Mouse (Mus musculus) intestine, embryonic 16.5 days (tissue): ENCODE data around the gene Arf1. TPM values are rescaled to one million over a fixed set of nuclear protein-coding genes. Genes with fewer than 3 reads are reported as not detected.
A peak's percentile ranks its signal among the peaks of the same experiment; 100 is the strongest.
"Not testable (repeated sequence)": the region's sequence is repeated elsewhere in the genome, so short reads cannot be mapped to it uniquely, and the experiment has no call there.

Source experiments
- ATAC-seq: fragments of 200-750 bp; cut with Nextera tagmentation; 2 replicates; pipeline ENCODE4 v1.8.0; 2017; ENCODE audit warnings: moderate TSS enrichment, moderate library complexity
- H3K27ac ChIP-seq: fragments of 300-500 bp; sonication (generic); 2 replicates; pipeline ENCODE4 v1.5.1; 2014; ENCODE audit warnings: mild to moderate bottlenecking, low read length
- H3K27me3 ChIP-seq: fragments of 300-500 bp; sonication (generic); replicated peaks from 2 replicates; pipeline ENCODE4 v1.6.1; 2014; ENCODE audit warnings: low read length, control low read depth, mixed read lengths; ENCODE audit not compliant: control insufficient read depth, insufficient read depth
- H3K36me3 ChIP-seq: fragments of 300-500 bp; sonication (generic); 2 replicates; pipeline ENCODE4 v1.6.1; 2014; ENCODE audit warnings: low read length, control low read depth; ENCODE audit not compliant: control insufficient read depth, insufficient read depth
- H3K4me1 ChIP-seq: fragments of 300-500 bp; sonication (generic); 2 replicates; pipeline ENCODE4 v1.6.1; 2014; ENCODE audit warnings: low read length, control low read depth, mixed read lengths; ENCODE audit not compliant: control insufficient read depth, insufficient read depth
- H3K4me2 ChIP-seq: fragments of 300-500 bp; sonication (generic); 2 replicates; pipeline ENCODE4 v1.6.1; 2014; ENCODE audit warnings: low read depth, low read length, control low read depth
- H3K4me3 ChIP-seq: fragments of 300-500 bp; sonication (generic); 2 replicates; pipeline ENCODE4 v1.5.1; 2014; ENCODE audit warnings: mild to moderate bottlenecking, low read length
- H3K9ac ChIP-seq: fragments of 300-500 bp; sonication (generic); 2 replicates; pipeline ENCODE4 v1.6.1; 2014; ENCODE audit warnings: low read depth, low read length
- H3K9me3 ChIP-seq: fragments of 300-500 bp; sonication (generic); 2 replicates; pipeline ENCODE4 v1.6.1; 2016; ENCODE audit warnings: low read length, control low read depth; ENCODE audit not compliant: control insufficient read depth
- WGBS: fragments of 180-500 bp; shearing (Covaris S2); extraction: QIAGEN DNeasy Blood & Tissue Kit; methylation state at CpG from one replicate; pipeline ENCODE4 v1.1.7; 2014; 5-methylcytosine and 5-hydroxymethylcytosine counted together
- polyA plus RNA-seq: library from polyadenylated mRNA; unstranded; fragments of >200 nt; fragmentation: Nextera tagmentation; extraction: Ambion mirVana; gene quantifications from 2 replicates; pipeline ENCODE4 v1.2.1, GENCODE M21; 2015

Gene Arf1
- polyA plus RNA-seq, 1 experiment from 2014 or later: 751 TPM

DNA sequence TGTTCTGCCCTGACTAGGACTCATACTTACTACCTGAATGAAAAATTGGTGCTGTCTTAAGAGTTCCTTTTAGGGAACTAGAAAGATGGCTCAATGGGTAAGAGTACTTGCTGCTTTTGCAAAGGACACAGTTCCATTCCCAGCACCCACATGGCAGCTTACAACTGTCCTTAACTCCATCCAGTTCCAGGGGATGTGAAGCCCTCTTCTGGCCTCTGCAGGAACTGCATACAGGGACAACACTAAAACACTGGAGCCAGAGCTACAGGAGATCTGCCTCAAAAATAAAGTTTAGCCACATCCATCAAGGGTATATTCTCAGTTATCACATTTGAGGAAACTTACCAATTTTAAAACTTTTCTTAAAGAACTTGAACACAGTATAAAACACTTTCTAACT lies 9.0 kb downstream of the Arf1 start:
- no peak overlapping the region for H3K4me2 ChIP-seq
- no peaks in the 10 kb centered on the region for H3K9me3 ChIP-seq
- ATAC-seq: no peak
- H3K4me3 ChIP-seq: no peak overlapping the region
- H3K4me1 ChIP-seq: peaks cover 45% of the 10 kb centered on the region
- H3K27me3 ChIP-seq: no peaks in the 10 kb centered on the region
- H3K9ac ChIP-seq: no peak overlapping the region
- no peak overlapping the region for H3K27ac ChIP-seq
- H3K36me3 ChIP-seq: no peaks in the 10 kb centered on the region

DNA sequence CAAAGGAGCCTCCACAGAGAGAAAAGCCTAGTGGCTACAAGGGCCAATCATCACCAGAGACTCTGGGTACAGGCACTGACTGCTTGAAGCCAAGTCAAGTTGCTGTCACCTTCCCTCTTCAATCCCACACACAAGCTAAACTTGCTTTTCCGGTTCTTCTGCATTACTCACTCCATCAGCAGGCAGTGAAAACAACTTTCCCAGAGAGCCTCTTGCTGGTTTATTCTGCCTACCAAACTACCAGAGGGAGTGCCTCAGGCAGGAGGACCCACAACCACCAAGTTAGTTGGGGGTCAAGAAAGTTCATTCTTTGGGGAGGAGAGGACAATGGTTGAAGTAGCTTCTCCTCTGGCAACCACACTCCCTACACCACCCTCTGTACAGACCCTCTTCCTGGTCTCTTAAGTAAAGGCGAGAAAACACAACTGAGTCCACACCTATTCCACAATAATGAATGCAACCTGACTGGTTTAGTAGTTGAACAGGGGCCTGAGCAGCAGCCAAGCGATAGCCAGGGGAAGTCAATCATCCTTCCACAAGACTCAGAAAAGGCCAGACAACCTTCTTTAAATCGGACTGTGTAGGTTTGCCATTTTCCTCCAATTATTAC lies 9.6 kb downstream of the Arf1 start:
- H3K4me3 ChIP-seq: no peak overlapping the region
- no peak overlapping the region for H3K4me2 ChIP-seq
- H3K27ac ChIP-seq: peak overlapping the region; percentile 25
- no peaks in the 10 kb centered on the region for H3K27me3 ChIP-seq
- H3K9me3 ChIP-seq: no peaks in the 10 kb centered on the region
- H3K36me3 ChIP-seq: no peaks in the 10 kb centered on the region
- peak; percentile 77 for ATAC-seq
- WGBS: 61% methylated on average over 4 of the region's 4 CpGs
- H3K4me1 ChIP-seq: peaks cover 40% of the 10 kb centered on the region
- no peak overlapping the region for H3K9ac ChIP-seq

DNA sequence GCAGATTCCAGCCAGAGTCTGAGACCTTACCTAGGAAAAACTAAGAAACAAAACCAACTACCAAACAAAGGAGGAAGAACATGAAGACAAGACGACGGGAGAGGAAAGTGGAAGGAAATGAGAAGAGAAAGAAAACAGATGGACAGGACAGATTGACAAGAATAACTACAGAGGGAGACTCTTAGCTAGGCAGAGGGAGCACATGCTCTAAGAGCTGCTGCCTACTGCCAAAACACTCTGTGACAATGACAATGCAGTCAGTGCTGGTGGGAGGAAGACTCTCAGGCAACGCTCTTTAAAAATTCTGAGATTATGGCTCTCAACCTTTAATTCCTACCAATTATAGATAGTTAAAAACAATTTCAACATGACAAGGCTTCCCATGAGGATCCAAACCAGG lies 11.1 kb downstream of the Arf1 start:
- Histone ChIP-seq H3K4me2 (no peak overlapping the region), H3K4me1 (peaks cover 29% of the 10 kb centered on the region), H3K9ac (no peak overlapping the region), H3K27ac (no peak overlapping the region), H3K9me3 (no peaks in the 10 kb centered on the region), H3K27me3 (no peaks in the 10 kb centered on the region), H3K4me3 (no peak overlapping the region), H3K36me3 (no peaks in the 10 kb centered on the region)
- no peak for ATAC-seq
- WGBS: 85% methylated on average over 3 of the region's 3 CpGs

DNA sequence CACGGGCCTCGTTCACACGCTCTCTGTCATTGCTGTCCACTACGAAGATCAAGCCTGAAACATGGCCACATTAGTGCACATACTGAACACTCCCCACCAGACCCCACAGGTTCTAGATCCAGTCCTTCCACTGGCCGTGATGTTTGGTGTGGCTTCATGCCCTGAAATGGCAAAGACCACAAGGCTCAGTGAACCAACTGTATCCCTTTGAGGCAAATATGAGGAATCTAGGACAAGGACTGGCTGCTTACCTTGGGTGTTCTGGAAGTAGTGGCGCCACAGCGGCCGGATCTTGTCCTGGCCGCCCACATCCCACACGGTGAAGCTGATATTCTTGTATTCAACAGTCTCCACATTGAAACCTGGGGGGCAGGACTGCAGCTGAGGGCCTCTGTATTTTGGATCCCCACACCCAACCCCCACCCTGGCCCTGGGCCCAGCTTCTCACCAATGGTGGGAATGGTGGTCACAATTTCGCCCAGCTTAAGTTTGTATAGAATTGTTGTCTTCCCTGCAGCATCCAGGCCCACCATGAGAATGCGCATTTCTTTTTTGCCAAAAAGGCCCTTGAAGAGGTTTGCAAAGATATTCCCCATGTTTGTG lies 15.1 kb downstream of the Arf1 start:
- Histone ChIP-seq H3K4me3 (no peak overlapping the region), H3K4me2 (no peak overlapping the region), H3K27me3 (no peaks in the 10 kb centered on the region), H3K27ac (no peak overlapping the region), H3K9ac (no peak overlapping the region), H3K36me3 (no peaks in the 10 kb centered on the region), H3K4me1 (peaks cover 16% of the 10 kb centered on the region), H3K9me3 (no peaks in the 10 kb centered on the region)
- ATAC-seq: no peak
- WGBS: 91% methylated on average over 12 of the region's 12 CpGs

DNA sequence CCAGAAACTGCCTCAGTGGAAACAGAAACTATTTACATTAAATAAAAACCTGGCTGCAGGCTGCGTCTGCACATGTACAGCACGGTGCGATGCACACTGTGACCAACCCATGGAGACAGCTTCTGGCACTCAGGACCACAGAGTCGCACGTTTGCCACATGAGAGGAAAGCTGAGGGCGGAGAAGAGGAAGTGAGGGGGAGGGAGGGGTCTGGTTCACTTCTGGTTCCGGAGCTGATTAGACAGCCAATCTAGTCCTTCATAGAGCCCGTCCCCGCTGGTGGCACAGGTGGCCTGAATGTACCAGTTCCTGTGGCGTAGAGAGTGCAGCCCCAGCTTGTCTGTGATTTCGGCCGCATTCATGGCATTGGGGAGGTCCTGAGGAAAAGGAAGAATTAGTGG lies 15.8 kb downstream of the Arf1 start:
- not testable (repeated sequence) for H3K9ac ChIP-seq, ATAC-seq, H3K9me3 ChIP-seq, H3K4me3 ChIP-seq, H3K27me3 ChIP-seq, H3K36me3 ChIP-seq, H3K27ac ChIP-seq, H3K4me2 ChIP-seq
- 72% methylated on average over 12 of the region's 12 CpGs for WGBS
- H3K4me1 ChIP-seq: peaks cover 14% of the 10 kb centered on the region

DNA sequence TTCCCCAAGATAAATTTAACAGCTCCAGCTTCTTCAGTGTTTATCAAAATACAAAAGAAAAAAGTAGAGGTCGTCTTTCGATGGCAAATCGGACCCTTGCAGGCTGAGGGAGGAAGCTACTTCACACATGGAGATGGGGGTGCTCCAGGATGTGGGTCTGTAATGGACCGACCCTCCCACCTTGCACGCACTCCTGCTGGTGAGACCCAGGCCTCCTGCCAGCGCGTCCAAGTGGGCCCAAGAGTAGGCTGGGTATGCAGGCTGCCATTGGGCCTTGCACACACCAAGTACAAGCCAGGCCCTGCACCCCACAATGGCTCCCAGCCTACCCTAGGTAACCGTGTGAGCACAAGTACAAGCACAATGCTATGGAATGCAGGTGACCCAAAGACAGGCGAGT lies 16.5 kb downstream of the Arf1 start:
- H3K4me1 ChIP-seq: peaks cover 11% of the 10 kb centered on the region
- H3K4me3 ChIP-seq, H3K9ac ChIP-seq, H3K9me3 ChIP-seq, H3K27me3 ChIP-seq, H3K27ac ChIP-seq, ATAC-seq, H3K4me2 ChIP-seq, H3K36me3 ChIP-seq: not testable (repeated sequence)
- 83% methylated on average over 9 of the region's 9 CpGs for WGBS

DNA sequence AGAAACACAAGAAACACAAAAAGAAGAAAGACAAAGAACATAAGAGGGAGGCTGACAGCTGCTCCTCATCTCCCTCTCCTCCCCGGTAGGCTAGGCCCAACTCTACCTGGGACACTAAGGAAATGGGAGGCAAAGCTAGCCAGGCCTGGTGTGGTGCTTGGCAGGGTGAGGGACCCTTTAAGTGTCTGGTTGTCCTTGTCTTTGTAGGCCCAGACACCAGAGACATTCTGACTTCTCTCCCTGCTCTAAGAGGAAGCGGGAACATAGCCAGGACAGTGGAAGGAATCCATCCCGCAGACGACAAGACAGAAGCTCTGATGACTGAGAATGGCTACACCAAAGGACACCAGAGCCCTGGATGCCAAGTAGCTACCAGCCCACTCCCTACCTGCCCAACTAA lies 18.1 kb downstream of the Arf1 start:
- no peak for ATAC-seq
- WGBS: 87% methylated on average over 4 of the region's 4 CpGs
- no peaks in the 10 kb centered on the region for H3K27me3 ChIP-seq
- no peak overlapping the region for H3K4me2 ChIP-seq
- peak overlapping the region; percentile 13; the same call in 1 of the 2 replicates for H3K27ac ChIP-seq
- H3K9me3 ChIP-seq: no peaks in the 10 kb centered on the region
- no peak overlapping the region for H3K4me3 ChIP-seq
- H3K4me1 ChIP-seq: peaks cover 11% of the 10 kb centered on the region
- H3K9ac ChIP-seq: no peak overlapping the region
- no peaks in the 10 kb centered on the region for H3K36me3 ChIP-seq

DNA sequence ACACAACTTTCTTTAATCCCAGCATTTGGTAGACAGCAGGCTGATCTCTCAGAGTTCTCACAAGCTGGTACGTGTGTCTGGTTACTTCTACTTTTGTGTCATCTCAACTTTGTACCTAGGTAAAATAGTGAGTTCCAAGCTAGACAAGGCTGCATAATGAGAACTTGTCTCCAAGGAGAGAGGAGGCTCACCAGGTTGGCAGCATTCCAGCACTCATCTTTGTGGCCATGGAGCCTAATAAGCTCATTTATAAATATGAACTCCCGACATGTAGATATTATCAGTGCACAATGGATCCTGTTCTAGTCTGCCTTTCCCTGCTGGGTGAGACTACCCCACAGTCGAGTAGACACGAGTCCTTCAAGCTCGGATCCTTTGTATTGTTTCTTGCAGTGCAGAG lies 18.5 kb downstream of the Arf1 start:
- no peaks in the 10 kb centered on the region for H3K27me3 ChIP-seq
- H3K4me2 ChIP-seq: peak overlapping the region; percentile 80
- no peaks in the 10 kb centered on the region for H3K9me3 ChIP-seq
- peak overlapping the region; percentile 96 for H3K4me3 ChIP-seq
- 58% methylated on average over 5 of the region's 5 CpGs for WGBS
- no peaks in the 10 kb centered on the region for H3K36me3 ChIP-seq
- peak overlapping the region; percentile 50; the same call in 1 of the 2 replicates for H3K9ac ChIP-seq
- H3K4me1 ChIP-seq: peaks cover 11% of the 10 kb centered on the region
- no peak for ATAC-seq
- H3K27ac ChIP-seq: peak overlapping the region; percentile 58

DNA sequence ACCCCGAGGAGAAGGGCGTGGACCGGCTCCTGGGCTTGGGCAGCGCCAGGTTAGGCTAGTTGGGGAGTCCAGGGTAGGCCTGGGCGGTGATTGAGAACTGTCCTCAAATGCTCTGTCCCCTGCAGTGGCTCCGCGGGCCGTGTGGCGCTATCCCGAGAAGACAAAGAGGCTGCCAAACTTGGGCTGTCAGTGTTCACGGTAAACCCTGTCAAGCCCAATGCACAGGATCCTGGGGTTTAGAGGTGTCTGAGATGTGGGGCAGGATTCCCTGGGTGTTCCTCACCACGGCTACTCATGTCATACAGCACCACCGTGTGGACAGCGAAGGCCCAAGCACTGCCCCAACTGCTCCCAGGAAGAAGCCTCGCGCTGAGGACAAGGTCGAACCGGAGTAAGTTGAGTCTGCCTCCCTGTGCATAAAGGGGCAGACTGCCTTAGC lies 19.0 kb downstream of the Arf1 start:
- Histone ChIP-seq H3K9me3 (no peaks in the 10 kb centered on the region), H3K4me2 (peak overlapping the region; percentile 80), H3K27me3 (no peaks in the 10 kb centered on the region), H3K4me3 (peak overlapping the region; percentile 96), H3K27ac (peak overlapping the region; percentile 97), H3K36me3 (peaks cover 2% of the 10 kb centered on the region; the same call in 1 of the 2 replicates), H3K9ac (peak overlapping the region; percentile 95), H3K4me1 (peaks cover 11% of the 10 kb centered on the region)
- peak; percentile 60 for ATAC-seq
- 10% methylated on average over 18 of the region's 18 CpGs for WGBS
